Mouse (Mus musculus) midbrain, embryonic 15.5 days (tissue): ENCODE measurements around the gene Lpcat2b. TPM values are rescaled to one million over a fixed set of nuclear protein-coding genes. Genes with fewer than 3 reads are reported as not detected.

Experiments
- ATAC-seq: fragments of 200-750 bp; cut with Nextera tagmentation; replicated peaks from 2 replicates; pipeline ENCODE4 v1.8.0; 2017; ENCODE audit warnings: moderate TSS enrichment
- H3K27ac ChIP-seq: fragments of 300-500 bp; sonication (generic); 2 replicates; pipeline ENCODE4 v1.5.1; 2015; ENCODE audit warnings: mild to moderate bottlenecking, inconsistent platforms
- H3K27me3 ChIP-seq: fragments of 300-500 bp; sonication (generic); replicated peaks from 2 replicates; pipeline ENCODE4 v1.6.1; 2015; ENCODE audit warnings: inconsistent platforms
- H3K36me3 ChIP-seq: fragments of 300-500 bp; sonication (generic); replicated peaks from 2 replicates; pipeline ENCODE4 v1.6.1; 2015; ENCODE audit warnings: inconsistent platforms
- H3K4me1 ChIP-seq: fragments of 300-500 bp; sonication (generic); 2 replicates; pipeline ENCODE4 v1.6.1; 2015; ENCODE audit warnings: inconsistent platforms
- H3K4me2 ChIP-seq: fragments of 300-500 bp; sonication (generic); 2 replicates; pipeline ENCODE4 v1.6.1; 2015; ENCODE audit warnings: inconsistent platforms, mild to moderate bottlenecking, moderate library complexity
- H3K4me3 ChIP-seq: fragments of 300-500 bp; sonication (generic); 2 replicates; pipeline ENCODE4 v1.5.1; 2015; ENCODE audit warnings: mild to moderate bottlenecking, inconsistent platforms
- H3K9ac ChIP-seq: fragments of 300-500 bp; sonication (generic); 2 replicates; pipeline ENCODE4 v1.6.1; 2015; ENCODE audit warnings: mild to moderate bottlenecking, inconsistent platforms
- H3K9me3 ChIP-seq: fragments of 300-500 bp; sonication (generic); 2 replicates; pipeline ENCODE4 v1.6.1; 2016; ENCODE audit warnings: inconsistent platforms
- WGBS: fragments of 180-500 bp; shearing (Covaris S2); methylation state at CpG from one replicate; pipeline ENCODE4 v1.1.7; 2015; ENCODE audit warnings: mixed read lengths; 5-methylcytosine and 5-hydroxymethylcytosine counted together
- polyA plus RNA-seq: library from polyadenylated mRNA; unstranded; fragments of >200 nt; fragmentation: Nextera tagmentation; extraction: Ambion mirVana; gene quantifications from 2 replicates; pipeline ENCODE4 v1.2.1, GENCODE M21; 2015

Gene Lpcat2b
- polyA plus RNA-seq, 1 experiment from 2014 or later: not detected

DNA sequence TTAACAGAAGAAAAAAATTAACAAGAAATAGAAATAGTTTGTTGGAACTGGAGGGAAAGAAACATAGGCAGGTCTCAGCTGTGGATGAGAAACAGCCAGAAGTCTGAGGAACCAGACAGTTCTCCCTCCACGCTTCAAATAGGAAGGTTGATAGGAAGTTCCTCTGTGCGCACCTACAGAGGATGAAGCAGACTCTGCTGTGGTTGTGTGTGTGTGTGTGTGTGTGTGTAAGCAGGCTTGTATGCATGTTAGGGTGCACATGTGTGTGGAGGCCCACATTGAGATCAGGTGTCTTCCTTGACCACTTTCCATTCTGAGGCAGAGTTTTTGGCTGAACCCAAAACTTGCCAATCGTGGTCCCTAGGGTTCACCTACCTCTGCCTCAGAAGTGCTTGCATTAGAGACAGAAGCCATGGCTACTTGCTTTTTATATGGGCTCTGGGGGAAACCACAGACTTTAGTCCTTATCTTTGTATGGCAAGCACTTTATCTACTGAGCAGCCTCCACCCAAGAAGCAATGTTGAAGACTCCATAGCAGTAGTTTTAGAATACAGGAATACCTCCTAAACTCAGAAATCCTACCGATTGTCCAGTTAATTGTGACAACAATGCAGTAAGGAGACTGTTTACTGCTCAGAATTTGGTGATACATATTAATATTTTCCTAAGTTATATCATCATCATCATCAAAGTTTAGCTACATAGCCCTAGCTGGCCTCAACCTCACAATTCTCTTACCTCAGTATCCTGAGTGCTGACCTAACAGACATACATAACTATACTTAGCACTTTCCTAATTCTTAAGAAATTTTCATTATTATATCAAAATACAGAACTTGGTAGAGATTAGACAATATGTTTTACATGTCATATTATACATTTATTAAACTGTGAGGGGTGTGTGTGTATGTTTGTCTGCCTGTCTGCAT is 31.1 kb downstream of the Lpcat2b start:
- H3K4me1 ChIP-seq: no peaks in the 10 kb centered on the region
- H3K36me3 ChIP-seq: no peaks in the 10 kb centered on the region
- H3K27me3 ChIP-seq: no peaks in the 10 kb centered on the region
- H3K27ac ChIP-seq: no peak overlapping the region
- no peak overlapping the region for H3K4me2 ChIP-seq
- WGBS: 94% methylated on average over 4 of the region's 4 CpGs
- H3K9ac ChIP-seq: no peak overlapping the region
- H3K4me3 ChIP-seq: no peak overlapping the region
- no peaks in the 10 kb centered on the region for H3K9me3 ChIP-seq
- no peak for ATAC-seq

- Histone ChIP-seq H3K27ac (no peak overlapping the region), H3K4me1 (no peaks in the 10 kb centered on the region), H3K36me3 (peaks cover 4% of the 10 kb centered on the region; the same call in 1 of the 2 replicates), H3K9me3 (no peaks in the 10 kb centered on the region), H3K27me3 (no peaks in the 10 kb centered on the region), H3K4me2 (no peak overlapping the region), H3K4me3 (no peak overlapping the region), H3K9ac (no peak overlapping the region)
- no peak for ATAC-seq
- WGBS: 26% methylated on average over 5 of the region's 5 CpGs
These were observed 35.2 kb downstream of the Lpcat2b start for GRCm38 (mm10) chr5:107466501-107466900.

- peaks cover 4% of the 10 kb centered on the region; the same call in 1 of the 2 replicates for H3K36me3 ChIP-seq
- H3K9me3 ChIP-seq: no peaks in the 10 kb centered on the region
- no peaks in the 10 kb centered on the region for H3K4me1 ChIP-seq
- no peak overlapping the region for H3K4me3 ChIP-seq
- H3K4me2 ChIP-seq: no peak overlapping the region
- ATAC-seq: no peak
- H3K27ac ChIP-seq: no peak overlapping the region
- 80% methylated on average over 4 of the region's 4 CpGs for WGBS
- no peak overlapping the region for H3K9ac ChIP-seq
- no peaks in the 10 kb centered on the region for H3K27me3 ChIP-seq
These were observed 35.7 kb downstream of the Lpcat2b start for GRCm38 (mm10) chr5:107467098-107467497.

DNA sequence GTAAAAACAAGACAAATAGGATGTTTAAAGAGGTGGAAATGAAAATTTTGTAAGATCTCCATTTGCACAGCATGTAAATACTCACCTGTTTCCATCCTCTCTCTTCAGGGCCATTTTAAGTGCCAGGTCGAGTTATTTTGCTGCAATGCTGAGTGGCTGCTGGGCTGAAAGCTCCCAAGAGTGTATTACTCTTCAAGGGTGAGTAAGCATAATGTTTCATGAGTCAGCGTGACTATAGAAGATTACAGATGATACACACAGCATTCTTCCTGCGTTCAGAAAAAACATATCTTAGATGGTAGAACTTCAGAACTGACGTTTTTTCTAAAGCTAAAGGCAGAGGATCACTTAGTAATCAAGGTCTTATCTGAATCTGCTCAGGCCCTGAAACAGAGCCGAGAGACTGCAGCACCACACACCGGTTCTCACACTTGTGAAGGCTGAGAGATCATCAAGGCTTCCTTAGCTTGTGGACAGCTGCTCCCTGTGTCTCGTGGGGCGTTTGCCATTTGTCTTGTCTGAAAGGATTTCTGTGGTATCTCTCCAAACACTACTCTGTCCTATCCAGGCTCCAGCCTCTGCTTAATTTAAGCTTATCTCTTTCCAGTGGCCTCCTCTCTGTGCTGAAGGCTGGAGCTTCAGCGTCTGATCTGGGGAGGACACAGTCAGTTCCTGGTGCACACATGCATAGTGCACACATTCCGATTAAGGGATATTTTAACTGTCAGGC is 39.4 kb downstream of the Lpcat2b start:
- H3K4me2 ChIP-seq: no peak overlapping the region
- peaks cover 4% of the 10 kb centered on the region; the same call in 1 of the 2 replicates for H3K36me3 ChIP-seq
- ATAC-seq: no peak
- no peak overlapping the region for H3K9ac ChIP-seq
- H3K27ac ChIP-seq: no peak overlapping the region
- H3K27me3 ChIP-seq: no peaks in the 10 kb centered on the region
- WGBS: 75% methylated on average over 10 of the region's 10 CpGs
- H3K4me1 ChIP-seq: no peaks in the 10 kb centered on the region
- H3K4me3 ChIP-seq: no peak overlapping the region
- no peaks in the 10 kb centered on the region for H3K9me3 ChIP-seq

DNA sequence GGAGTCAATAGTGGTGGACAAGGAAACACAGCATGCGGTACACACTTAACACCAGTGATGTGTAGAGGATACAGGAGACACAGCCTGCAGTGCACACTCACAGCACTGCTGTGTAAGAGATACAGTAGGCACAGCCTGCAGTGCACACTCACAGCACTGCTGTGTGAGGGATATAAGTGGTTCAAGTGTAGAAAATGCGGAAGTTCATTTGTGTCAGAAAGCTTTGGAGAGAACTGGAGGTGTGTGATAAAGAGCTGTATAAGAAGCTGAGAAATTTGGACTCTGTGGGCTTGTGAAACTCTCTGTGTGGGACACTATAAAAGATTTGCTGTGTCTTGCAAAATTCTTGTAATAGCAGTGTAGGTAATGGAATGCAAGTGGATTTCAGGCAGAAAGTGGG is 48.8 kb downstream of the Lpcat2b start:
- no peak overlapping the region for H3K27ac ChIP-seq
- ATAC-seq: no peak
- no peaks in the 10 kb centered on the region for H3K27me3 ChIP-seq
- H3K36me3 ChIP-seq: no peaks in the 10 kb centered on the region
- H3K4me2 ChIP-seq: no peak overlapping the region
- H3K9ac ChIP-seq: no peak overlapping the region
- H3K4me3 ChIP-seq: no peak overlapping the region
- 93% methylated on average over 2 of the region's 2 CpGs for WGBS
- no peaks in the 10 kb centered on the region for H3K9me3 ChIP-seq
- H3K4me1 ChIP-seq: no peaks in the 10 kb centered on the region

Other genes starting within 250 kb of the Lpcat2b start
- gene Tgfbr3, start 141.9 kb upstream of the Lpcat2b start, polyA plus RNA-seq: 6.5 TPM in 2 replicates
- gene Brdt, start 100.4 kb upstream of the Lpcat2b start, polyA plus RNA-seq: 2.2 and 2.3 TPM in 2 replicates
- gene Ephx4, start 28.8 kb upstream of the Lpcat2b start, polyA plus RNA-seq: 1.6 and 2.2 TPM in 2 replicates
- 22.4 and 22.5 TPM in 2 replicates for gene Btbd8, start 6.4 kb downstream of the Lpcat2b start, polyA plus RNA-seq
- 0.41 and 0.81 TPM in 2 replicates for gene Gm42669, start 76.1 kb downstream of the Lpcat2b start, polyA plus RNA-seq
- gene 1700028K03Rik, start 103.2 kb downstream of the Lpcat2b start, polyA plus RNA-seq: 0.39 and 0.72 TPM in 2 replicates
- 21.3 and 23.2 TPM in 2 replicates for gene Rpap2, start 165.8 kb downstream of the Lpcat2b start, polyA plus RNA-seq
- gene Glmn, start 166.3 kb downstream of the Lpcat2b start, polyA plus RNA-seq: 33.3 and 36.3 TPM in 2 replicates